Mouse (Mus musculus) left cerebral cortex, postnatal 4 days (tissue): ENCODE measurements around the gene Nmnat3. TPM values are rescaled to one million over a fixed set of nuclear protein-coding genes. Genes with fewer than 3 reads are reported as not detected.
A peak's percentile ranks its signal among the peaks of the same experiment; 100 is the strongest.

Experiments
- DNase-seq: peaks from one replicate; pipeline ENCODE4 v3.0.0-alpha.2; 2022
- intact Hi-C: fragments of 180-260 bp; cut with DNase I; formaldehyde crosslinking; loops from one replicate; pipeline ENCODE4 v1.15.1; 2025
- total RNA-seq, 2 experiments: library from RNA; stranded (reverse); gene quantifications; 2 replicates each; pipeline ENCODE4 v1.2.3; 2021

Gene Nmnat3
- total RNA-seq, 2 experiments from 2014 or later, result 0.52 to 1.0 TPM

GRCm38 (mm10) chr9:98350318-98351144 is 63.3 kb downstream of the Nmnat3 start:
- no peak for DNase-seq
- intact Hi-C loops, result no loop called here

- DNase-seq, result no peak
- intact Hi-C loops, result no loop called here
These were observed 65.1 kb downstream of the Nmnat3 start for GRCm38 (mm10) chr9:98352332-98352731.

- DNase-seq, result no peak
- intact Hi-C loops, result no loop called here
These were observed 67.7 kb downstream of the Nmnat3 start for GRCm38 (mm10) chr9:98354919-98355318.

GRCm38 (mm10) chr9:98361047-98361446 is 73.8 kb downstream of the Nmnat3 start:
- intact Hi-C loops, result no loop called here
- no peak for DNase-seq

- intact Hi-C loops, result no loop called here
- no peak for DNase-seq
These were observed 78.8 kb downstream of the Nmnat3 start for GRCm38 (mm10) chr9:98366075-98366474.

GRCm38 (mm10) chr9:98367333-98367962 is 80.2 kb downstream of the Nmnat3 start:
- DNase-seq, result no peak
- intact Hi-C loops, result no loop called here

GRCm38 (mm10) chr9:98369707-98370106 is 82.5 kb downstream of the Nmnat3 start:
- intact Hi-C loops, result loop anchor here (10.0 kb wide), 1 partner anchor 335 kb away; the partner anchor contains the start of gene Clstn2
- no peak for DNase-seq

GRCm38 (mm10) chr9:98373358-98373757 is 86.1 kb downstream of the Nmnat3 start:
- intact Hi-C loops, result loop anchor here (10.0 kb wide), 1 partner anchor 339 kb away; the partner anchor contains the start of gene Clstn2
- no peak for DNase-seq

GRCm38 (mm10) chr9:98374897-98375296 is 87.7 kb downstream of the Nmnat3 start:
- intact Hi-C loops, result loop anchor here (10.0 kb wide), 1 partner anchor 340 kb away; the partner anchor contains the start of gene Clstn2
- DNase-seq, result no peak

- DNase-seq, result no peak
- intact Hi-C loops, result loop anchor here (10.0 kb wide), 1 partner anchor 341 kb away; the partner anchor contains the start of gene Clstn2
These were observed 88.3 kb downstream of the Nmnat3 start for GRCm38 (mm10) chr9:98375329-98376170.

- no peak for DNase-seq
- intact Hi-C loops, result loop anchor here (10.0 kb wide), 1 partner anchor 345 kb away; the partner anchor contains the start of gene Clstn2
These were observed 92.5 kb downstream of the Nmnat3 start for GRCm38 (mm10) chr9:98379736-98380135.

GRCm38 (mm10) chr9:98380593-98380992 is 93.4 kb downstream of the Nmnat3 start:
- DNase-seq, result no peak
- intact Hi-C loops, result no loop called here

GRCm38 (mm10) chr9:98387741-98388632 is 100.8 kb downstream of the Nmnat3 start:
- intact Hi-C loops, result no loop called here
- DNase-seq, result no peak

GRCm38 (mm10) chr9:98388633-98388965 is 101.4 kb downstream of the Nmnat3 start:
- no peak for DNase-seq
- intact Hi-C loops, result no loop called here

GRCm38 (mm10) chr9:98393496-98393895 is 106.3 kb downstream of the Nmnat3 start:
- intact Hi-C loops, result no loop called here
- DNase-seq, result no peak

GRCm38 (mm10) chr9:98397211-98397610 is 110.0 kb downstream of the Nmnat3 start:
- no peak for DNase-seq
- intact Hi-C loops, result no loop called here

GRCm38 (mm10) chr9:98397866-98398265 is 110.6 kb downstream of the Nmnat3 start:
- DNase-seq, result no peak
- intact Hi-C loops, result no loop called here

- peak; percentile 19 for DNase-seq
- intact Hi-C loops, result no loop called here
These were observed 113.1 kb downstream of the Nmnat3 start for GRCm38 (mm10) chr9:98400185-98400894.

- DNase-seq, result no peak
- intact Hi-C loops, result no loop called here
These were observed 114.4 kb downstream of the Nmnat3 start for GRCm38 (mm10) chr9:98401611-98402010.
